Mouse (Mus musculus): ENCODE results near the gene Tyk2.

Gene Tyk2

DNA sequence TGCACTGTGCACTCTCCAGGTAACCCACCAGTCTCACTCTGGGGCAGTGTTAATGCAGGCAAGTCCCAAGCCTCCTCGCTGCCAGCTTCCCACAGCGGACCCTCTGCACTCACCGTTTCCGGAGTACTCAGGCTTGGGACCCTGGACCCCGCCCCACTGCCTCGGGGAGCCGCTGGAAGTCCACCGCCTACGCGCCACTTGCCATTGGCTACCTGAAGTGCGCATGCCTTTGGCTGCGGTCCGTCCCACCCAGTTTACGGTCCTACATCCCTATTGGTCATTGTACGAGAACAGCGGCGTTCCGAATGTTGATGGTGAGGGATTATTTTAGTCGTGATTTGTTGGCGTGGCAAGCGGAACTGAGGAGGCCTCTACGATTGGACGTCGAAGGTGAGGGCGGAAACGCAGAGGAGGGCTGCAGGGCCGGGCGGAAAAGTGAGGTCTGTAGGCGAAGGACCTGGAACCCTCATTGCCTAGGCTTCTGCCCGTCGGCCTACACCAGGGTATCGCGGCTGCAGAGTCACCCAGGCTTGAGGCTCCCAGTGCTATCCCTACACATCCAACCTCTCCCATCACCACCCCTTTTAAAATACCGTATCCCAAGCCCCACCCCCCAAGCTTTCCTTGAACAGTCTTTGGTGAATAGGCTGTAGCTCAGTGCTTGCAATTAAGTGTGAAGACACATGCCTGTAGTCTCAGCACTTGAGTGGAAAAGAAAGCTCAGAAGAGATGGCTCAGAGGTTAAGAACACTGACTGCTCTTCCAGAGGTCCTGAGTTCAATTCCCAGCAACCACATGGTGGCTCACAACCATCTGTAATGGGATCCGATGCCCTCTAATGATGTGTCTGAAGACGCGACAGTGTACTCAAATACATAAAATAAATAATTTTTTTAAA is at the start of gene Tyk2:
TSS of gene Tyk2 (minus strand) at position 185 of the 898 bp plus-strand sequence.
- peak; percentile 82 to 93 for DNase-seq

DNA sequence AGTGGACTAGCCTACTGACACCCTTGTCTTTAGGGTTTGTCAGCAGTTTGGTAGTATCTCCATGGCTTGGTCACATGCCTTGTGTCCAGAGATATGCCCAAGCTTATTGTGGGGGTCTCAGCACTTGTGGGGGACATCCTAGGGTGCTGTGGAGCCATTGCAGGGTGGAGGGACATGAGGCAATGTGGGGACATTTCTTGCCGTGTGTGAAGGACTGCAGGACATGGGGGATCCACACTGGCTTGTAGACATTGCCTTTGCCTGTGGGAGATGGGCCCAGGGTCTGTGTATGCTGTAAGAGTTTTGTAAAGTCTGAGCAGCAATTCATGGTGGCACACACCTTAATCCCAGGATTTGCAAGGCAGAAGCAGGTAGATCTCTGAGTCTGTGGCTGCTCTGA is 49.8 kb upstream of the Tyk2 start:
- DNase-seq: no peak

DNA sequence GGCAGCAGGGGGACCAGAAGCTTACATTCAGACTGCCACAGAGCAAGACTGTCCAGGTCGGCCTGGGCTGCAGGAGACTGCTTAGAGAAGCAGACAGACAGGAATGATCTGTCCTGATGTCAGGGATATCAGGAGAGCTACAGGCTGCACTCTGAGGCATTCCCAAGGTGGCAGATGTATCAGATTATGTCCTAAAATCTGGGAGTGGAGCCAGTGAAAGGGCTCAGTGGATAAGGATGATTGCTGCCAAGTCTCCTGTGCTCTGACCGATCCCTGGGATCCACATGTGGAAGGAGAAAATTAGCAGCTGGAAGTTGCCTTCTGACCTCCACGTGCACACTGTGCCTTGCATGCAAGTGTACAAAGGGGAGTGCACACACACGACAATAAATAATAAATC is 49.4 kb upstream of the Tyk2 start:
- DNase-seq: no peak

DNA sequence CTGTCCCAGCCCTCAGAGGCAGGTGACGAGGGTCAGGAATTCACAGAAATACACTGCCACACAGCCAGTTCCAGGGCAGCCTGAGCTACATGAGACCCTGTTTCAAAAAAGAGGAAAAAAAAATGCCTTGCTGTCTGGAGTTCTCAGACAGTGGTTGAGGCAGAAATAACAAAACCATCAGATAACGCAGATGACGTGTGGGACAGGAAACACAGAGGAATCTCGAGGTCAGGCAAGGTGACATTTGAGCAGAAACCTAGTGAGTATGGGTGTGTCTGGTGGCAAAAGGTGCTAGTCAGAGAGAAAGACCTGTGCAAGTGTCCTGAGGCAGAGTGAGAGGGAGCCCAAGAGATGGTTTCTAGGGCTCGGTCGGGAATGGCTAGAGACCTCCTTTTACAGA is 41.3 kb upstream of the Tyk2 start:
- no peak for DNase-seq

DNA sequence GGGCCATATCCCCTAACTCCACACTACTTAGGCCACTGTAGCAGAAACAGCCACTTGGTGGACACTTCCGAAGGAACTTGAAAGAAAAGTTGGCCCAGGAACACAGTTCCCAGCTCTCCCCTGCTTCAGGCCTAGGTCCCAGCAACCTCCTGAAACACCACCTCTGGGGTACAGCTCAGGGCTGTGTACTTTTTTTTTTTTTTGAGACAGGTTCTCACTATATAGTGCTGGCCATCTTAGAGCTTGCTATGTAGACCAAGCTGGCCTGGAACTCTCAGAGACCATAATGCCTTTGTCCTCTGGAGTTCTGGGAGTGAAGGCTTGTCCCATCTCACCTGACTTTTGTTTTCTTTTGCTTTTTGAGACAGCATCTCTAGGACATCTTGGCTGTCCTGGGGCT is 38.1 kb upstream of the Tyk2 start:
- no peak for DNase-seq

DNA sequence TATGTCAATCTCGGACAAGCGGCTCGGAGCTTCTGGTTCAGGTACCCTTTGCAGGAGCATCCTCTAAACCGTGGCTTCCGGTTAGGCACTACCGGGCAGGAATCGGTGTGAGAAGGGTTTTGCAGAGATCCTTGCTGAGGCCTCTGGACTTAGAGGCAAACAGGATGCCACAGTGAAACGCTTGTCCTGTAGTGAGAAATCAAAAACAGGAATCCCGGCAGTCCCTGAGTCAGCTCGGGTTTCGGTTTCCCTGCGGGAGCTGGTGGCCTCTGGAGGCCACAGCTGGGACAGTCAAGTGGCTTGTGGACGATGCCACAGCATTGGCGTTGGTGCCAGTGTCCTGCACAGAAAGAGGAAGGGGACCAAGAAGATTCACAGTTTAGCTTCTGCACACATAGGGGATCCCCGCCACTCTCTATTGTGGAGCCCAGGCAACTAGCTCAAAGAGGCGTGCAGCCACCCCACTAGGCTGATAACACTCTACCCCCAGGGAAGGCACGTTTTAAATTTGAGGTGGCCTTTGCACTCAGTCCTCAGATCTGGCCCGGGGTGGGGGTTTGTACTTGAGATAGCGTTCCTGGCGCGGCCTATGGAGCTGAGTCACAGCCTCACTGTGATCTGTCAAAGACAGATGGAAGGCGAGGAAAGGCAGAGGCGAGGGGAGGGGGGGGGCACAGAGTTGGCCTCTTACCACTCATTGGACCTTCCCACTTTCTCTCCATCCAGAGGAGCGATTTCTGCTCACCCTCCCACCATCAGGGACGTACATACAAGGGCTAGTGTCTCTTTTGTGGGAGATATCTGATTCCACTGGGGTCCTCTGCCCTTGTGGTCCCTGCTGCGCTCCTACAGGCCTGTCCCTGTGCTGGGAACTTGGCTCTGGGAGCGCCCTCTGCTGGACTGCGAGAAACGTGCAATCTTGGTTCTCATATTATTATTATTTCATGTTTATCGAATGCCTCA is 37.4 kb upstream of the Tyk2 start:
- DNase-seq: peak in 1 of 2 experiments; percentile 45

DNA sequence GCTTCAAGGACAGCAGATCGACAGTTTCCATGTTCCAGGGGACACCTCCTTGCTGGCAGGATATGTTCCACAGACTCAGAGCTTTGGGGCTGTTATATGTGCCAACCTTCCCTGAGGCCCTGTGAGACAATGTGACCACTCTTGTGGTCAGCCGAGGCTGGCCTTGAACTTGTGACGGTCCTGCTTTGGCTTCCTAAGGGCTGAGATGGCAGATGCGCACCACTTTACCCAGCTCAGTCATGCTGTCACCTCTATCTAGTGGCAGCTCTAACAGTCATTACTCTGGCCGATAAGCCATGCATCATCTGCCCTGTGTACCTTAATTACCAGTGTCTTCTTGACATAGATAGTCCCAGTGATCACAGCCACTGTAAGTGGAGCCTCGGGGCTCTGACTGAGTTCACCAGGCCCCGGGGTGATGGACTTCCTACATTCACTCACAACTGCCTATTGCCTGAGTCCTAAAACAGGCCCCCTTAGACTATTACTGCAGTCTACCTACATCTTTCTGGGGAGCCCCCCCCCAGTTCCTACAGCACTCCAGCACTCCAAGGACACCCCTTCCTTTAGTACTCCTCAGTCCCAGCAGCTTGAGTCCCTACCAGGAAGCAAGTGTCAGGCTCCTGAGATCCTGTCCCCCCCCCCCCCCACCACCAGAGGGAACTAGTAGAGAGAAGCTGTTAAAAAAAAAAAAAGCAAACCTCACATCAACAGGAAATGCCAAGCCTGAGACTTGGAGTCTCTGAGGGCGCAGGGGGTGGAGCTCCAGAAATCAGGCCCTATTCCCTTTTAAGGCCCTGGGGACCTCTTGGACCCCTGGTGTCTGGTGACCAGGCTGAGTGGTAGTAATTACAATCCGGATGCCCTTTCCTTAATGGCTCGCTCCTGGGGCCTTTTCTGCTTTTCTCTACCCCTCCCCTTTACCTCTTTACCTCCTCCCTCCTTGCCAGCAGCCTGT is 36.4 kb upstream of the Tyk2 start:
- DNase-seq: no peak

DNA sequence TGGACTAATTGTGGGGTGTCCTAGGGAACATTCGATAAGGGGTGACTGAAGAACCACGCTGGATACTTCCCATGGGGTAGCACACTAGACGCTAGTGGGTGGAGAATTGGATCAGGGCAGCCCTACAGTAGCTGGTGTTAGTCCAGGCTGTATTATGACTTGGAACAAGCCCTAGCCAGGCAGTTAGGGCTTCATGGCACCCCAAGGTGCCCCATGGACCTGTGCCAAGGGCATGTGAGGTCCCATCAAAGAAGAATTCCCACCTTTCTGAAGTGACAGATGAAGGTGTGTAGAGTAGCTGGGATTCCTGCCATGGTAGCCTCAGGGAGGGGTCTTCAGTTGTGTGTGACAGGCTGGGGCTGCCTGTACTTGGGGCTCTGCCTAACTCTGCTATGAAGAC is 35.5 kb upstream of the Tyk2 start:
- no peak for DNase-seq

DNA sequence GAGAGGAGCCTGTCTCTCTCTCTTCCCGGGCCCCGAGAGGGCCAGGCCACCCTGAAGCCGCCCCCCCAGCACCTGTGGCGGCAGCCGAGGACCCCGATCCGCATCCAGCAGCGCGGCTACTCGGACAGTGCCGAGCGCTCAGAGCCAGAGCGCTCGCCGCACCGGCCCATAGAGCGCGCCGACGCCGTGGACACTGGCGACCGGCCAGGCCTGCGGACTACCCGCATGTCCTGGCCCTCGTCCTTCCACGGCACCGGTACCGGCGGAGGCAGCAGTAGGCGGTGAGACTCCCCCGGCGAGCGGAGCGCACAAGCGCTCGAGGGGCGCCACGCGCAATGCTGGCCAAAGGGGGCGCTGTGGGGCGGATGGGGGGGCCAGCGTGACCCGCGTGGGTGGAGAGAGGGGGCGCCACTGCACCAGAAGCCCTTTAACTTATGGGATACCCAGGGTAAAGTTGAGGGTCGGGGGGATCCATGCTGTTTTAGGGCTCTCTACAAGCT is 35.0 kb upstream of the Tyk2 start:
- no peak for DNase-seq

DNA sequence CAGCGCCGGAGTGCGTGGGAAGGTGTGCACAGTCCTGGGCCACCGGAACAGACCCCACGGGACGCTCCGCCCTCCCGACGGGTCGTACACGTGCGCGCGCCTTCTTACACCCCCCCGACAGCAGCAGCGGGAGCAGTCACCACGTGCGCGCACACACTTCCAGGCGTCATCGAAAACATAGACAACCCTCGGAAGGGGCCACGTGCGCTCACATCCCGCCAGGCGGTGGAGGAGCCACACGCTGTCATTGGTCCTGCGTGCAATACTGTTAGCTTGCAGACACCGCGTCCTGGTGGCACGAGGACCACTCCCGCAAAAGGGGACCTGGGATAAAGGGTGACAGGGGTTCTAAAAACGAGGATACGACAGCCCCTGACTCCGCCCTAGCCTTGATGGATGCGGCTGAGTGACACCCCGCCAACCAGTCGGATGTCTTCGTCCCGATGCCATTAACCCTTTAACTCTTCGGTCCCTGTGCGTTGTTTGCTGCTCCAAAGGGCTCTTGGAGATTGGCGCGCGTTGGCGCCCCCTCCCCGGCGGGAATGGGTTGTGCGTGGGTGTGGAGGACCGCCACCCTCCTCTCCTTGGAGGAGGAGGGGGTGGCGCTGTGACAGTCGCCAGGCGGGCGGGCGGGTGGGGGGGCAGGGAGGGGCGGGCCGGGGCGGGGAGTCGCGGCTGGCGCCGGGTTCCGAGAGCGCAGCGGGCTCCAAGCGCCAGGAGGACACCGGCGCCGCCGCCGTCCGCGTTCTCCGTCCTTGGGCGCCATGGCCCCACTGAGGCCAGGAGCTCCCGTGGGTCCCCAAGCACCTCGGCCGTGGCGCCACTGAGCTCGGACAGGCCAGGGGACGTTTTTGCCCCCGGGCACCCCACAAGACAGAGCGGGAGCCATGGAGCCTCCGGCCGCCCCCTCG is 34.3 kb upstream of the Tyk2 start, which contains the start of gene Pde4a:
TSS of gene Pde4a (plus strand) at position 674 of the 911 bp plus-strand sequence.
- peak in 1 of 2 experiments; percentile 54 for DNase-seq

DNA sequence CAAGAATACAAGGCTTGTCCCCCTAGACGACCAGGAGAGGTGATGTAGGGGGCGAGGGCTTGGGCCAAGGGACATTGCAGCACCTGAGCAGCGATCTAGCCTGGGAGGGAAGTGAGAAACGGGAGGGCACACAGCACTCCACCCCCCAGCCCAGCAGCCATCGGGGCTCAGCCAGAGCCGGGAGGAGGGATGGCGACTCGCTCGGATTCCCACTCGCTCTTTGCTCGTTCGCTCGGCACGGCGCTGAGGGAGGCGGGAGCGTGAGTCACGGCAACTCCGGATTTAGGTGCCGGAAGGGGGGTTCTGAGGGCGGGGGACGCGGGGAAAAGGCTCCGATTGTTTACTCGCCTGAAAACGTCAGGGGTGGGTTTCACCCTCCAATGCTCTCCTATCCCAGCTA is 33.0 kb upstream of the Tyk2 start:
- no peak for DNase-seq

DNA sequence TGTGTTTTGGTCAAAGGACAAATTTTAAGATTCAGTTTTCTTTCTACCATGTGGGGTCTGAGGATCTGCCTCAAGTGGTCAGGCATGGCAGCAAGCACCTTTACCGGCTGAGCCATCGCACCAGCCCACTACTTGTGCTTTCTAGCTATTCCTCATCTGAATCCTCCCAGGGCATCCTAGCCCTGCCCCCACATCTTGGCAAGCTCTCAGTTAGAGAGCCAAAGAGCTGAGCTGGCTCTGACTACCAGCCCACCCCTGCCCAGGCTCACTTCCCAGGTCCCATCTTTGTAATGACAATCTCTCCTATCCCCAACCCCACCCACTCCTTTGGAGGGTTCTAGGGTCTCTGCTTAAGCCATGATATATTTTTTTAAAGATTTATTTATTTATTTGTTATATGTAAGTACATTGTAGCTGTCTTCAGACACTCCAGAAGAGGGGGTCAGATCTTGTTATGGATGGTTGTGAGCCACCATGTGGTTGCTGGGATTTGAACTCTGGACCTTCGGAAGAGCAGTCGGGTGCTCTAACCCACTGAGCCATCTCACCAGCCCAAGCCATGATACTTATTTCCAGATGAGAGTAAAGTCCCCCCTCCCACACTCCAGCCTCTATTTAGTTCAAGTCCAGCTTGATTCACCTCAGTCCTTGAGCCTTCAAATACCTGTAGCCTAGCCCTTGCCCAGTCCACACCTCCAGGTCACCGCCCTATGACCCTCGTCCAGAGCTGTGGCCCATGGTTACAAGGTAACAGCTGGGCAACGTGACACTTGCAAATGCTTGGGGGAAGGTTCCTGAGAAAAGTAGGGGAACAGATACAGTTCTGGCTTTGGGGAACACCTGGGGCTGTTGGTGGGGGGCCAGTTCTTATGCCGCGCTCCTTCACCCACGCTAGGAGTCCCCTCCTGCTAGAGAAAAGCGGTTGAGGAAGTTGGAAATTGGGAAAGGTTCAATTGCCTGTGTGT is 32.3 kb upstream of the Tyk2 start:
- DNase-seq: no peak

DNA sequence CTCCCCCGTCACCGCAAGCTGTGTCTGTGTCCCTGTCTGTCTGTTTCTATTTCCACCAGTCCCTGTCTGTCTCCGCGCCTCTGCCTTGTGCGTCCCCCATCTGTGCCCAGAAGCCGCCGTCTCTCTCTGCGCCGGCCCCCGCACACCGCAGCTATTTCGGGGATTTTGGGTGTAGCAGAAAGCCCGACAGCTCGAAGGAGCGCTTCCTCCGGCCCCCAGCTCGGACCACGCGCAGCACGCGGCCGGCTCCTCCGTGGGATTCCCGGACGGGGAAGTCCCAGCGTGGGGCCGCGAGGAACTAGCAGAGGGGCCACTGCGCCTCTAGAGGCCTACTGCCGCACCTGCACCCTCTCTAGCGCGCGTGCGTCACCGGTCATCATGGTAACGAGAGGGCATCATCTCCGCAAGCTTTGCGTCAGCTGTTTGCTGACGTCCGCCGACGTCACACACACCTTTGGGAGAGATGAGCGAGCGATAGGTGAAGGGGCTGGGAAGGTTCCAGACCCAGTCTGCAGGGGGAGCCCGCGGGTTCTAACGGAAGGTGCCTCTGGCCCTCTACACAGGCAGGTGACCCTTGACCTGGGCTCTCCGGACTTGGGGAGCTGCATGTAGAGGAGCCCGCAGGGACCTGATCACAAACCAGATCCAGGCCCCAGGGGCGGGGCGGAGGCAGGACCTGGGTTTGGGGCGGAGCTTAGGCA is 30.3 kb upstream of the Tyk2 start:
- peak; percentile 65 to 75 for DNase-seq

DNA sequence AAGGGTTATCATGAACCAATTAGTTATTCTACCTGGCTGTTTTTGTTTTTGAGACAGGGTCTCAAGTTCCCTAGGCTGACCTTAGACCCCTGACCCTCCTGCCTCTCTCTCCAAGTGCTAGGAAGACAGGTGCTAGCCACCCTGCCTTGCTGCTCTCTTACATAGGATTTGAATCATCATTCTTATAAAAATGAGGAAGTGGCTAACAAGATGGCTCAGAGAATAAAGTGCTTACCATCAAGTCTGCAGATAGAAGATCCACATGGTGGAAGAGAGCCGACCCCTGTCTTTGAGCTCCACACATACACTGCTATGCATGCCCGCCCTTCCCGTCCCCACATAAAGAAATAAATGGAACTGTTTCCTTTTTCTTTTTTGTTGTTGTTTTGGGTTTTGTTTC is 23.7 kb upstream of the Tyk2 start:
- no peak for DNase-seq

DNA sequence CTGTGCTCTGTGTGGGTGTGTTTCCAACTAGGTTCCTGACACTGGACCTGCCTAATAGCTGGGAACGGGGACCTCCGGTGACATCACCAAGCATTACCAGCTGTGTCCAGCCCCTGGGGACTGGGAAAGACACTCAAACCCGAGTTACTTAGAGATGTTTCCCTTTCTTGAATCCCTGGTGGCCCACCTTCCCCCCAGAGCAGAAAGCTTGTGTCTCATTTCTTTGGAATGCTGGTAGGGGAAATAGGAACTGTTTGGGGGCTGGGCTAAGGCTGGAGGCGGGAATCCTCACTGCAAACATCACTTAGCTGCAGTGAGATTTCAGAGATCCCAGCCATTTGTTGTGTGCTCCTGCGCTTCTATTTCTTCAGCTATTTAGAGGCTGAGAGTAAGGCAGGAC is 22.8 kb upstream of the Tyk2 start:
- DNase-seq: no peak

DNA sequence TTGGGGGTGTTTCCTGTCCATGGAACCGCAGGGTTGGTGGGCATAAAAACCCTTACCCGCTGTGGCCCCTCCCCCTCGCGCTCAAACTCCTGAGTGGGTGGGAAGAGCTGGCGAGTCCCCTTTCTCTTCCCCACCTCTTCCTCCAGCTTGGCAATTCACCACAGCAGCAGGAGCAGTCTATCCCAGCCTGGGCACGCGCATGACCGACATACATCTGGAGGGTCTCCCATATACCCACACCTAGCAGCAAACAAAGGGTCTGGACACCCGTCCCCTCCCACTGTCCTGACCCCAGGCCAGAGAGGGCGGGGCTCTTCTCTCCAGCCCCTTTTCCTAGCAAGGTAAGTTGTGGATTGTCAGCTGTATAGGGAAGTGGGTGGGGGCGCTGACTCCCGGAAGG is 22.3 kb upstream of the Tyk2 start:
- no peak for DNase-seq

DNA sequence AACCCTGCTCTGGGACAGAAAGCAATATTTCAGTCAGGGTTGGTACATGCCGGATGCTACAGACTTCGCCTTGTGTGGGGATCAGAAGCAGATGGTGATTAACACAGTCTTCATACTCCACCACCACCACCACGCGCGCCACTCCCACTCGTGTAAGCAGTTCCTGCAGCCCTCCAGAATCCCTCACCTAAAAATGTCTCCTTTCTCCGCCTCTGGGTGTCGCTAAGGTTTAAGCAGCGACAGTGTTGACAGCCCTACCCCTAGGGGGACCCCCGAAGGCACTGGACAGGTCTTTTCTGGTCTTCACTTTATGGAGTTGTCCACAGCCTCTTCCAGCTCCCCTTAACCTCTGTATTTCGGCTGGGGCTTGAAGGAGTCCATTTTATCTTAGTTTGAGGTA is 21.7 kb upstream of the Tyk2 start:
- no peak for DNase-seq

DNA sequence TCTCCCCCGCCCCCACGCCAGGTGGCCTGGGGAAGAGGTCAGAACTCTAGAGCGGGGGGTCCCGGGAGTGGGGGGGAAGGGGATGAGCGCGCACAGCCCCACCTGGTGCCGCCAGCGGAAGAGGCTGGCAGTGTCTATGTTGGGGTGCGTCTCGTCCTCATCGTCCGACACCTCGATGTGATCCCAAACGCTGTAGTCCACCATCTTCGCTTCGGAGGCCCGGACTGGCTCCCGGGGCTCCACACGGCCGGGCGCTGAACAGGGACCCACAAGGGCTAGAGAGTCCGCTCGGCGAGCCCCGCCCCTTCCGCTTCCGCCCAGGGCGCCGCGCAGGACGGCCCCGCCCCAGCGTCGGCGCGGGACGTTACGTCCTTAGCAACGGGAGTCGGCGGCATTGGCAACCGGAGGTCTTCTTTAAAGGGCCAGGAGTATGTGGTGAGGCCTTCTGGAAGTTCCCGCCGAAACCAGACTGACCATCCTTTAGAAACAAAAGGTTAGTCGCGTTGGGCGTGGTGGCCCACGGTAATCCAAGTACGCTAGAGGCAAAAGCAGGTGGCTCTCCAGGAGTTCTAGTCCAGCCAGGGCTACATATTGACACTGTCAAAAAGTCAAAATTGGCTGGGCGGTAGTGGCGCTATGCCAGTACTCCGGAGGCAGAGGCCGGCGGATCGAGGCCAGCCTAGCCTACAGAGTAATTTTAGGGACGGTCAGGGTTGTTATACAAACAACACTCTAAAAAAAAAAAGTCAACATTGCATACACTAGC is 18.8 kb upstream of the Tyk2 start, which contains the start of gene Cdc37:
TSS of gene Cdc37 (minus strand) at position 329 of the 766 bp plus-strand sequence.
- peak; percentile 82 to 86 for DNase-seq
